Mouse (Mus musculus): ENCODE measurements around the gene Zscan21. TPM values are rescaled to one million over a fixed set of nuclear protein-coding genes. Genes with fewer than 3 reads are reported as not detected.
"Not testable (repeated sequence)": the region's sequence is repeated elsewhere in the genome, so short reads cannot be mapped to it uniquely, and the experiment has no call there.

Gene Zscan21
- polyA plus RNA-seq, 1 experiment from 2014 or later, result 43.3 TPM

DNA sequence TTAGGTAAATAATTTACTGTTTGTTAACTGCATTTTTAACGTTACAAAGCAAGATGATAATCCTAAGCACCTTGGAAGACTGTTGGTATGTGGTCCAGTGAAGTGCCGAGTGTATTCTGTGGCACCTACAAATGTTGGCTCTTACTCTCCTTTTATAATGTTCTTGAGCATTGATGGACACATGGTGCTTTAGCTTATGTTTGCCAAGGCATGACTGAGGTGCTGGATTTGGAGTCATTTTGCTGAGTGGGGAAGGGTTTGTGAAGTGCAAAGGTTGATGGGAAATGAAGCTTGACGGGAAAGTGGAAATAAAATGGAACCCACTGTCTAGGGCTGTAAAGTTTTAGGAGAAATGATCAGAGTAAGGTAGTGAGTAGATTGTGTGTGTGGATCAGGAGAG is 28.3 kb upstream of the Zscan21 start:
- Histone ChIP-seq H3K4me3 (replicated peaks) (no peak overlapping the region), H3K4me2 (replicated peaks) (peak overlapping the region; percentile 45; the same call in 1 of the 2 replicates), H3K9ac (no peak overlapping the region), H3K4me1 (replicated peaks) (no peaks in the 10 kb centered on the region), H3K9me3 (no peaks in the 10 kb centered on the region), H3K27me3 (replicated peaks) (no peaks in the 10 kb centered on the region), H3K36me3 (peaks cover 8% of the 10 kb centered on the region), H3K27ac (peak overlapping the region; percentile 70; the same call in 1 of the 2 replicates)
- ATAC-seq, result peak; percentile 2; the same call in 1 of the 2 replicates
- 58% methylated on average over 3 of the region's 3 CpGs for WGBS

DNA sequence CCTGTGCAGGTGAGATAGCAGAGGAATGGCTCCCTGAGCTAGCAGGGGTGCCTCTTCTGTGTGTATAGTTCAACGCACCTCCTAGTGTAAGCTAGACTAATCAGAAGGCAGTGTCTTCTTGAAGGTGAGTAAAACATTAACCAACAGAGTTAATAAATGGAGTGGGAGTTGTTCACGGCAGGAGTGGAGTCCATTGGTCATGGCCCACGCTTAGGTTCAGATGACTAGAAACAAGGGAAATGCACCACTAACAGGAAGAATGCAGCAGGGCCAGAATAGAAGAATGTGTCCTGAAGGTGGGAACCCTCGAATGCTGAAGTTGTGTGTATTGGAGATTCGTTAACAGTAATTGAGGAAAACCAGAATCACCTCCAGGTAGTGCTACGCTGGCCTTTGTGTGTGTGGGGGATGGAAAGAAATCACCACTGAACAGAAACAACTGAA is 27.6 kb upstream of the Zscan21 start:
- Histone ChIP-seq H3K4me2 (replicated peaks) (peak overlapping the region; percentile 45), H3K27ac (peak overlapping the region; percentile 70), H3K27me3 (replicated peaks) (no peaks in the 10 kb centered on the region), H3K4me3 (replicated peaks) (0 out of 2 replicates have a peak overlapping the region, but pooled peaks have one; percentile 2), H3K4me1 (replicated peaks) (no peaks in the 10 kb centered on the region), H3K9me3 (no peaks in the 10 kb centered on the region), H3K9ac (no peak overlapping the region), H3K36me3 (peaks cover 11% of the 10 kb centered on the region)
- peak; percentile 88 for ATAC-seq
- WGBS, result 56% methylated on average over 6 of the region's 6 CpGs

DNA sequence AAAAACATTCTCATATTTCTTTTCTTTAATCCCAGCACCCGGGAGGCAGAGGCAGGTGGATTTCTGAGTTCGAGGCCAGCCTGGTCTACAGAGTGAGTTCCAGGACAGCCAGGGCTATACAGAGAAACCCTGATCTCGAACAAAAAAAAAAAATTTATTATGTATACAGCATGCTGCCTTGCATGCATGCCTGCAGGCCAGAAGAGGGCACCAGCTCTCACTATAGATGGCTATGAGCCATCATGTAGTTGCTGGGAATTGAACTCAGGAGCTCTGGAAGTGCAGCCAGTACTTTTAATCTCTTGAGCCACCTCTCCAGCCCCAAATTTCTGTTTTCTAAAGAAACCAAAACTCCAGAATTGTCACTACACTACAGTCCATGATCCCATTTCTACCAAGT is 26.4 kb upstream of the Zscan21 start:
- no peaks in the 10 kb centered on the region for H3K9me3 ChIP-seq
- no peaks in the 10 kb centered on the region for H3K4me1 ChIP-seq (replicated peaks)
- no peak overlapping the region for H3K4me2 ChIP-seq (replicated peaks)
- H3K27ac ChIP-seq, result no peak overlapping the region
- no peak for ATAC-seq
- H3K27me3 ChIP-seq (replicated peaks), result no peaks in the 10 kb centered on the region
- H3K4me3 ChIP-seq (replicated peaks), result no peak overlapping the region
- H3K9ac ChIP-seq, result no peak overlapping the region
- H3K36me3 ChIP-seq, result peaks cover 17% of the 10 kb centered on the region
- 69% methylated on average over 3 of the region's 3 CpGs for WGBS

DNA sequence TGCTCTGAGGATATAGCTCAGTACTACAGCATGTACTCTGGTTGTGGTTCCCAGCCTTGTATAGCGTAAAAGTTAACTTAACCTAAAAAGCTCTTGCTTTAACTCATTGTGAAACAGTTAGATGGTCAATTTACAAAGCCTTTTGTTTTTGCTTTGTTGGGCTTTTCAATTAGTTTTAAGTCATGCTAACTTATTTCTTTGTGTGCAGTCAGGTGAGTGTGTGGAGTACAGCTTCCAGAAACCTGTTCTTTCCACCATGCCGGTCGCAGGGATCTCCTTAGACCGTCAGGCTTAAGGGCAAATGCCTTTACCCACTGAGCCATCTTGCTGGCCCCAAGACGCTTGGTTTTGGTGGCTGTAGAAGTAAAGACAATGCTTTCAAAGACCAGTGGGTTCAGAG is 26.0 kb upstream of the Zscan21 start:
- Histone ChIP-seq H3K27me3 (replicated peaks) (no peaks in the 10 kb centered on the region), H3K4me3 (replicated peaks) (no peak overlapping the region), H3K4me2 (replicated peaks) (no peak overlapping the region), H3K4me1 (replicated peaks) (no peaks in the 10 kb centered on the region), H3K27ac (no peak overlapping the region), H3K36me3 (peaks cover 17% of the 10 kb centered on the region), H3K9ac (no peak overlapping the region), H3K9me3 (no peaks in the 10 kb centered on the region)
- ATAC-seq, result no peak
- WGBS, result 97% methylated on average over 5 of the region's 5 CpGs

DNA sequence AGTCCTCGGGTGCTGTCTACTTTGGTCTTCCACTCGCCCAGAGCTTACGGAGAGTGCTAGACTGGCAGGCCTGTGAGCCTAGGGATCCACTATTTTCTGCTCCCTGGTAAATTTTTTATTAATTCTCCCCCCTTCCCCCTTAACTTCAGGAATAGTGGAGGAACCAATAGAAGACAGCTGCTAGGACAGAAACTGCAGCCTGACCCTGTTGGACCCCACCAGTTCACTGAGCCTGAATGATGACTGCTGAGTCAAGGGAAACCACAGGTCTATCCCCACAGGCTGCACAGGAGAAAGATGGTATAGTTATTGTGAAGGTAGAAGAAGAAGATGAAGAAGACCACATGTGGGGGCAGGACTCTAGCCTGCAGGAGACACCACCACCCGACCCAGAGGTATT is 23.9 kb upstream of the Zscan21 start:
- WGBS, result 96% methylated on average over 4 of the region's 4 CpGs

DNA sequence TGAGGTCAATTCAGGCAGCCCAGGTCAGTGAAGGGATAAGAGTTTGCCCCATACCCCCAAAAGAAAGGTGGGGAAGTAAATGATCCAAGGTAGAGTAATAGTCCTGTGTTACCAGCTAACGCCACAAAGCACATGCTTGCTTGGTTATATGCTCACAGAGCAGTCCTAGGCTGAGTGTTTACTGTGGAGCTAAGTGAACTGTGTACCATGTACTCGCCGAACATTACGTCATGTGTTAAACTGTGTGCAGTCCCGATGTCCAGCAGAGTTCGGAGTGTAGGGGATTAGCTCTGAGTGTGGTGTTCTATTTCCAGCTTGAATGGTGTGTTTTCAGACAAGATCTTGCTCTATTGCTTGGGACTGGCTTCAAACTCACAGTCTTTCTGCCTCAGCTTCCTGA is 22.2 kb upstream of the Zscan21 start:
- 95% methylated on average over 6 of the region's 6 CpGs for WGBS
- no peaks in the 10 kb centered on the region for H3K9me3 ChIP-seq
- H3K9ac ChIP-seq, result no peak overlapping the region
- peaks cover 39% of the 10 kb centered on the region for H3K36me3 ChIP-seq
- H3K4me1 ChIP-seq (replicated peaks), result no peaks in the 10 kb centered on the region
- H3K4me2 ChIP-seq (replicated peaks), result no peak overlapping the region
- no peak overlapping the region for H3K27ac ChIP-seq
- ATAC-seq, result no peak
- H3K4me3 ChIP-seq (replicated peaks), result no peak overlapping the region
- H3K27me3 ChIP-seq (replicated peaks), result no peaks in the 10 kb centered on the region

More for the DNA sequence above, 23.9 kb upstream of the Zscan21 start:
- Histone ChIP-seq H3K9me3 (no peaks in the 10 kb centered on the region), H3K4me3 (replicated peaks) (no peak overlapping the region), H3K27me3 (replicated peaks) (no peaks in the 10 kb centered on the region), H3K27ac (no peak overlapping the region), H3K36me3 (peaks cover 26% of the 10 kb centered on the region), H3K9ac (no peak overlapping the region), H3K4me2 (replicated peaks) (no peak overlapping the region), H3K4me1 (replicated peaks) (no peaks in the 10 kb centered on the region)
- ATAC-seq, result no peak

DNA sequence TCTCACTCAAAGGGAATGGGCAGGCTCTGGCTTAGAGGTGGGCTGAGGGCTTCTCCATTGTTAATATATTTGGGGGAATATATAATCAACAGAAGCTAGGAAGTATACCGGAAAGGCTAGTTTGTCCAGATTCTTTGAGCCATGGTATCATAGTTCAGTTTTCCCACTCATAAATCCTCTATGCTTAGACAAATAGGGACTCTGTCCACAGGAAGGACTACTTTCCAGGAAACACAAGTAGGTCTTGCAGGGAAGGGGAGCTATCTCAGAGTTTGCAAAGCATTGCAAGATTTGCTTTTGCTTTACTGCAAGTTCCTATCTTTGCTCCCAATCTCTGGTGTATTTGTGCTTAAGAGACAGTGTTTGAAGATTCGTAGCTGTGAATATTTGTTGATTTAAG is 11.7 kb upstream of the Zscan21 start:
- no peak overlapping the region for H3K4me3 ChIP-seq (replicated peaks)
- no peak overlapping the region for H3K4me2 ChIP-seq (replicated peaks)
- ATAC-seq, result peak; percentile 67
- H3K27ac ChIP-seq, result no peak overlapping the region
- H3K4me1 ChIP-seq (replicated peaks), result 0 out of 2 replicates have a peak, but pooled peaks cover 3% of the 10 kb centered on the region
- H3K9me3 ChIP-seq, result no peaks in the 10 kb centered on the region
- peaks cover 26% of the 10 kb centered on the region for H3K36me3 ChIP-seq
- 60% methylated on average over 2 of the region's 2 CpGs for WGBS
- no peaks in the 10 kb centered on the region for H3K27me3 ChIP-seq (replicated peaks)
- no peak overlapping the region for H3K9ac ChIP-seq

DNA sequence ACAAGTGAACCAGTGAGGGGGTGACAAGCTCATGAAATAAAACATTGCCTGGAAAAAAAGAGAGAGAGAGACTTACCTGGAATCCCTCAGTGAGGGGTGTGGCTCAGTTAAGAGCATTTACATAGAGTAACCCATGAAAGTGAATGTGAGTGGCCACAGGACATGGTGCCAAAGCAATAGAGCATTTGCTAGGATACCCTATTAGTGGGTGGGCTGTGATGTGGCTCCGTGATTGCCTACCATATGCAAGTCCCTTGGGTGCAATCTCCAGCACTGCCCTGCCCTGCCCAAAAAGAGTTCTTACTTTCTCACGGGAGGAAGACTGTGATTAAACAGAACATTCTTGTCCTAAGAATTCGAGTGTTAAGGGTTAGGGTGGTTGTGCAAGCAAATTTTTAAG is 9.6 kb upstream of the Zscan21 start:
- no peak for ATAC-seq
- no peaks in the 10 kb centered on the region for H3K27me3 ChIP-seq (replicated peaks)

DNA sequence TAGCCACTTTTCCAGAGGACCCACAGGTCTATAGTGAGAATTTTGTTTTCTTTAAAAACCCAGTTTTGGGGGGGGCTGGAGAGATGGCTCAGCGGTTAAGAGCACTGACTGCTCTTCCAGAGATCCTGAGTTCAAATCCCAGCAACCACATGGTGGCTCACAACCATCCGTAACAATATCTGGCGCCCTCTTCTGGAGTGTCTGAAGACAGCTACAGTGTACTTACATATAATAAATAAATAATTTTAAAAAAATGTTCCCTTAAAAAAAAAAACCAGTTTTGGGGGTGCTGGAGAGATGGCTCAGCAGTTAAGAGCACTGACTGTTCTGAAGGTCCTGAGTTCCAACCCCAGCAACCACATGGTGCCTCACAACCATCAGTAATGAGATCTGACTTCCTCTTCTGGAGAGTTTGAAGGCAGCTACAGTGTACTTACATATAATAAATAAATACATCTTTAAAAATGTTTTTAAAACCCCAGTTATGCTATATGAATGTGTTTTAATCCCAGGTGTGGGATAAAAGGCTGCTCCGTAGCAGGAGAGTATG is 6.8 kb upstream of the Zscan21 start:
- not testable (repeated sequence) for H3K27me3 ChIP-seq (replicated peaks); H3K4me1 ChIP-seq (replicated peaks); H3K9ac ChIP-seq; H3K4me3 ChIP-seq (replicated peaks); ATAC-seq; H3K9me3 ChIP-seq; H3K27ac ChIP-seq; H3K4me2 ChIP-seq (replicated peaks); H3K36me3 ChIP-seq
- WGBS, result 65% methylated on average over 4 of the region's 4 CpGs

More for the DNA sequence above, 9.6 kb upstream of the Zscan21 start:
- Histone ChIP-seq H3K4me1 (replicated peaks) (0 out of 2 replicates have a peak, but pooled peaks cover 3% of the 10 kb centered on the region), H3K4me2 (replicated peaks) (no peak overlapping the region), H3K9ac (no peak overlapping the region), H3K36me3 (peaks cover 9% of the 10 kb centered on the region; the same call in 1 of the 2 replicates), H3K9me3 (no peaks in the 10 kb centered on the region), H3K4me3 (replicated peaks) (no peak overlapping the region), H3K27ac (no peak overlapping the region)
- WGBS, result 67% methylated on average over 3 of the region's 3 CpGs

DNA sequence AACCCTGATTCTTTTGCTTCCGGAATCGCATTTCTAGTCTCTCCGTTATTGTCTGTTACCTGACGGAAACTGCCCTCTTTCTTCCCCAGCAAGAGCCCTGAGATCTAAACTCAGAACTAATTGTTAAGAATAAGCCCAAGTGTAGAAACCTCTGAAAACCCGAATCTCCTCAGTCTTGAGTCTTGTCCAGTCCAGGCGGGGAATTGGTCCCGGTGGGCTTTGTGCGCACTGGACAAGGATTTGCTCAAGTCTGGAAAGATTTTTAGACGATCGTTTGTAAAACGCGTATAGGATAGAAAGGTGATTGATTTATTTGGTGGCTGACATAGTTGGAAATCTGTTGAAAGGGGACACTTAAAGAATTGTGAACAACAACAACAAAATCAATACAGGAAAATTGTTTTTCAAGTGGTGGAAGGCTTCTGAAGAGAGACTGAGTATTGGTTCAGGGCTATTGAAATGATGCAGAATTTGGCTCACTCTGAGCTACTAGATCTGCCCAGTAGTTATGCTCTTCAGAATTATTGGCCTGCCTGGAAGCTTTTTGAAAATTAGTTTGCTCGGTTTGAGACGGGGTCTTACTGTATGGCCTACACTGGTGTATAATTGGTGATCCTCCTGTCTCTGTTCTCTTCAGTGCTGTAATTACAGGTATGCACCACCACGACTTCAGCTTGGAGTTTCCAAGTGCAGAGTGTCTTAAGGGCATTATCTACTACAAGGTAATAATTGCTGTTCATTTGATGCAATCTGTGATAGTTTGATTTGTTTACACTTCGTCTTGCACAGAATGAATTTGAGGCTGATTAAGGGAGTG is 704 bp downstream of the Zscan21 start:
- Histone ChIP-seq H3K9me3 (no peaks in the 10 kb centered on the region), H3K27me3 (replicated peaks) (no peaks in the 10 kb centered on the region), H3K9ac (peak overlapping the region; percentile 71), H3K4me2 (replicated peaks) (peak overlapping the region; percentile 62), H3K4me1 (replicated peaks) (0 out of 2 replicates have a peak, but pooled peaks cover 4% of the 10 kb centered on the region), H3K27ac (peak overlapping the region; percentile 94), H3K36me3 (0 out of 2 replicates have a peak, but pooled peaks cover 2% of the 10 kb centered on the region), H3K4me3 (replicated peaks) (peak overlapping the region; percentile 68)
- ATAC-seq, result peak; percentile 68
- 6% methylated on average over 16 of the region's 16 CpGs for WGBS

DNA sequence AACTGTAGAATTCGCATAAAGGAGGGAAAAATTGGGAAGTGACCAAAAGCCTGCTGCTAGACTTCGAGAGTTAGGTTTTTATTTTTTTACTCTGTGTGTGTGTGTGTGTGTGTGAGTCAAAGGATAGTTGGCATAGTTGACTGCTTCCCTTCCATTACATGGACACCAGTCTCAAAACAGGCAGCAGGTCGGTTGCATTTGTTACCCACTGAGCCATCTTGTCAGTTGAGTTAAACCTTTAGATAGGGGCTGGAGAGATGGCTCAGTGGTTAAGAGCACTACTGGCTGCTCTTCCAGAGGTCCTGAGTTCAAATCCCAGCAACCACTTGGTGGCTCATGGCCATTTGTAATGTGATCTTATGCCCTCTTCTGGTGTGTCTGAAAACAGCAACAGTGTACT is 1.3 kb downstream of the Zscan21 start:
- ATAC-seq, result no peak
- H3K27ac ChIP-seq, result no peak overlapping the region
- H3K9me3 ChIP-seq, result no peaks in the 10 kb centered on the region
- H3K4me2 ChIP-seq (replicated peaks), result peak overlapping the region; percentile 62
- peak overlapping the region; percentile 68 for H3K4me3 ChIP-seq (replicated peaks)
- WGBS, result 67% methylated on average over 3 of the region's 3 CpGs
- H3K9ac ChIP-seq, result peak overlapping the region; percentile 71; the same call in 1 of the 2 replicates
- 0 out of 2 replicates have a peak, but pooled peaks cover 4% of the 10 kb centered on the region for H3K4me1 ChIP-seq (replicated peaks)
- H3K36me3 ChIP-seq, result 0 out of 2 replicates have a peak, but pooled peaks cover 3% of the 10 kb centered on the region
- no peaks in the 10 kb centered on the region for H3K27me3 ChIP-seq (replicated peaks)

DNA sequence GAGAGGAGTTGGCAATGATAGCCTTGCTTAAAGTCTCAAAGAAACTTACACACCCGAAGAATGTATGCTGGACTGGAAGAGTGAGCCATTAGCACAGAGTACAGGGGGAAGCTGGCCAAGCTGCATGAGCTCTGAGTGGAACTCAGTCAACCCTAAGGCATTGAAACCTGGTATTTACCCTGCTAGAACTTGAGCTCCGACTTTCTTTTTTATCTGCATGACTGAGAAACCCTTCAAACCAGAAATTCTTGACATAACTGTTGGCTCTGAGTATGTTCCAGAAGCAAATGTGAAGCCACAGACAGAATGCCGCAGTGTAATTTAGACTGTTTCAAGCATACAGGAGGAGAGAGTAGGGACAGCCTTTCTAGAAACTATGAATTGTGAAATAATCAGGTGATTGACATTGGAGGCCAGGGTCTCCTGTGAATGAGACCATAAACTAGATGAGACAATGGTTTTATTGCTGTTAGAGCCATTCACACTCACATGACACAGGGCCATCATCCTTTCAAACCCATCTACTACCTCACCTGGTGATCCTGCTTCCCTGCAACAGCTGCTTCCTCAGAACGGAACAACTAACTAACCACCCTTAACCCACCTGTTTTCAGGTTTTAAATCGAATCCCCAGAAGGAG is 15.8 kb downstream of the Zscan21 start:
- Histone ChIP-seq H3K4me1 (replicated peaks) (0 out of 2 replicates have a peak, but pooled peaks cover 3% of the 10 kb centered on the region), H3K9me3 (no peaks in the 10 kb centered on the region), H3K9ac (no peak overlapping the region), H3K27ac (peak overlapping the region; percentile 60; the same call in 1 of the 2 replicates), H3K4me3 (replicated peaks) (no peak overlapping the region), H3K27me3 (replicated peaks) (no peaks in the 10 kb centered on the region), H3K36me3 (peaks cover 50% of the 10 kb centered on the region), H3K4me2 (replicated peaks) (no peak overlapping the region)
- ATAC-seq, result peak; percentile 73
- WGBS, result 75% methylated on average over 5 of the region's 5 CpGs
